Mouse (Mus musculus): ENCODE measurements around the gene Cnpy3. TPM values are rescaled to one million over a fixed set of nuclear protein-coding genes. Genes with fewer than 3 reads are reported as not detected.
A peak's percentile ranks its signal among the peaks of the same experiment; 100 is the strongest.

The Cnpy3 gene
- polyA plus RNA-seq, 1 experiment, result 29.9 TPM

GRCm38 (mm10) chr17:46706375-46707089 lies 45.5 kb downstream of the Cnpy3 start:
- TF ChIP-seq CTCF (IDR thresholded peaks at IDR 0.05; ENCODE audit: borderline replicate concordance, insufficient read depth, low read length) (no peak), POLR2A (IDR thresholded peaks at IDR 0.05; ENCODE audit: low read depth, low read length) (no peak)
- Histone ChIP-seq H3K4me1 (ENCODE audit: control insufficient read depth, insufficient read depth, low read length) (0 out of 2 replicates have a peak, but pooled peaks cover under 1% of the 10 kb centered on the region), H3K27ac (ENCODE audit: insufficient read depth, low read length) (no peak overlapping the region), H3K4me3 (ENCODE audit: insufficient read depth, low read length) (no peak overlapping the region)

- H3K4me1 ChIP-seq (ENCODE audit: control insufficient read depth, insufficient read depth, low read length), result 0 out of 2 replicates have a peak, but pooled peaks cover 2% of the 10 kb centered on the region
- H3K27ac ChIP-seq (ENCODE audit: insufficient read depth, low read length), result peak within 1 kb of the TSS; percentile 66
Measured at GRCm38 (mm10) chr17:46704887-46705835, 46.9 kb downstream of the Cnpy3 start, which contains the start of gene Ppp2r5d. TSS of gene Ppp2r5d (minus strand) at chr17:46705111.

DNA sequence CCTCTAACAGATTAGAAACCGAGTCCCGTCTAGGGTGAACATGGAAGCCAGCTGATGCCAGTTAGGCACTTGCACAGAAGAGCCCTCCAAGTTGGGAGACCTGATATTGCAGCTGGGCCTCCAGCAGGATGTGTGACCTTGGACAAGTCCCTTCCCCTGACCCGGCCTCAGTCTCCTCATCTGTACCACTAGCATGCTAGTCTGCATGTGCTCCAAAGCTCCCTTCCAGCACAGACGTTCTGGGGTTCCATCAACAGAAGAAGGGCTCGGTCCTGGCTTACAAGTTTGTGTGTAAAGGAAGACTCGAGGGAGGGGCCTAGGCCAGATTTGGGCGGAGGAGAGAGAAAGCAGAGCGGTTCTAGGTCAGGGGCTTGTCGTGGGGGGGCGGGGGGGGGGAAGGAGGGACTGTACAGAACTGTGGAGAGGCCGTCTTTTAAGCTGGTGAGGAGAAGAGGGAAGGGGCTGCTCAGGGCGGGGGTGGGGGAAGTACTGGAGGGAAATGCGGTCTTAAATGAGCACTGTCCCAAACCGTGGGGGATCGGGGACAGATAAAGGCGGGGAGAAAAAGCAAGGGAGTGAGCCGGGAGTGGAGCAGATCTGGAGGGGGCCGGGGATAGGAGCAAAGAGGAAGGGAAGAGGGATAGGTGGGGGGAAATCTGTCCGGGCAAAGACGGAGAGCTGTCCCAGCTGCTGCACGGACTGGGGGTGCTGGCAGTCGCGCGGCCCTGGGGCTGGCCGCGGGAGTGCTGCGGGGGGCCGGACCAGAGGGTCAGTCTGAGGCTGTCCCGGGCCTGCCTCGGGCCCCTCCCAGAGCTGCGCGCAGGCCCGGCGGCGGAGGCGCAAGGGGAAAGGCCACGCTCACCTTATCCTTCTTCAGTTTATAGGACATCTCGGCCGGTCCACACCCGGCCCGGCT lies 47.8 kb downstream of the Cnpy3 start:
- TF ChIP-seq POLR2A (IDR thresholded peaks at IDR 0.05; ENCODE audit: low read depth, low read length), result no peak
- no peak for TF ChIP-seq CTCF (IDR thresholded peaks at IDR 0.05; ENCODE audit: borderline replicate concordance, insufficient read depth, low read length)
- H3K27ac ChIP-seq (ENCODE audit: insufficient read depth, low read length), result peak overlapping the region; percentile 66

More at GRCm38 (mm10) chr17:46704887-46705835, 46.9 kb downstream of the Cnpy3 start, which contains the start of gene Ppp2r5d:
- peak within 1 kb of the TSS; percentile 65 for H3K4me3 ChIP-seq (ENCODE audit: insufficient read depth, low read length)
- TF ChIP-seq CTCF (IDR thresholded peaks at IDR 0.05; ENCODE audit: borderline replicate concordance, insufficient read depth, low read length), result no peak
- peak; percentile 93 for TF ChIP-seq POLR2A (IDR thresholded peaks at IDR 0.05; ENCODE audit: low read depth, low read length)

GRCm38 (mm10) chr17:46702506-46702905 lies 49.5 kb downstream of the Cnpy3 start:
- Histone ChIP-seq H3K4me1 (ENCODE audit: control insufficient read depth, insufficient read depth, low read length) (peaks cover 11% of the 10 kb centered on the region), H3K4me3 (ENCODE audit: insufficient read depth, low read length) (no peak overlapping the region)
- TF ChIP-seq CTCF (IDR thresholded peaks at IDR 0.05; ENCODE audit: borderline replicate concordance, insufficient read depth, low read length), result no peak
- TF ChIP-seq POLR2A (IDR thresholded peaks at IDR 0.05; ENCODE audit: low read depth, low read length), result no peak

More for the DNA sequence above, 47.8 kb downstream of the Cnpy3 start:
- peaks cover 2% of the 10 kb centered on the region; the same call in 1 of the 2 replicates for H3K4me1 ChIP-seq (ENCODE audit: control insufficient read depth, insufficient read depth, low read length)
- H3K4me3 ChIP-seq (ENCODE audit: insufficient read depth, low read length), result peak overlapping the region; percentile 65

GRCm38 (mm10) chr17:46702100-46702499 lies 49.9 kb downstream of the Cnpy3 start:
- Histone ChIP-seq H3K27ac (ENCODE audit: insufficient read depth, low read length) (no peak overlapping the region), H3K4me1 (ENCODE audit: control insufficient read depth, insufficient read depth, low read length) (peaks cover 11% of the 10 kb centered on the region), H3K4me3 (ENCODE audit: insufficient read depth, low read length) (no peak overlapping the region)
- no peak for TF ChIP-seq POLR2A (IDR thresholded peaks at IDR 0.05; ENCODE audit: low read depth, low read length)

More at GRCm38 (mm10) chr17:46702506-46702905, 49.5 kb downstream of the Cnpy3 start:
- no peak overlapping the region for H3K27ac ChIP-seq (ENCODE audit: insufficient read depth, low read length)

DNA sequence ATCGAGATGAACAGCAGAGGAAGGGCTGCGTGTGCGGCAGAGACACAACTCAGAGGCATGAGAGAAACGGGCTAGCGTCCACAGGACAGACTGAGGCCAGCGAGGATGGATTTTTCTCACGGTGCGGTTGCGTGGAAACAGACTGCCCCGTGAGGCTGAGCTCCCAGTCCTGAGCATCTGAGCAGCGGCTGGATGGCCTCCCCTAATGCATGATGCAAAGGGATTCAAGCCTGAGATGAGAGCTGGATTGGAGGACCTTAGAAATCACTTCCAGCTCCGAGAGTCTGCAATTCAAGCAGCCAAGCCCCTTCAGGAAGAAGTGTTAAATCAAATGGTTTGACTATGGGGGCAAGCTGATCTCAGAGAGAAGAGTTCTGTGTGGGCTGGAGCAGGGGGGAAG lies 50.5 kb downstream of the Cnpy3 start:
- no peak overlapping the region for H3K27ac ChIP-seq (ENCODE audit: insufficient read depth, low read length)
- TF ChIP-seq CTCF (IDR thresholded peaks at IDR 0.05; ENCODE audit: borderline replicate concordance, insufficient read depth, low read length), result no peak
- no peak for TF ChIP-seq POLR2A (IDR thresholded peaks at IDR 0.05; ENCODE audit: low read depth, low read length)
- peaks cover 11% of the 10 kb centered on the region for H3K4me1 ChIP-seq (ENCODE audit: control insufficient read depth, insufficient read depth, low read length)
- no peak overlapping the region for H3K4me3 ChIP-seq (ENCODE audit: insufficient read depth, low read length)

DNA sequence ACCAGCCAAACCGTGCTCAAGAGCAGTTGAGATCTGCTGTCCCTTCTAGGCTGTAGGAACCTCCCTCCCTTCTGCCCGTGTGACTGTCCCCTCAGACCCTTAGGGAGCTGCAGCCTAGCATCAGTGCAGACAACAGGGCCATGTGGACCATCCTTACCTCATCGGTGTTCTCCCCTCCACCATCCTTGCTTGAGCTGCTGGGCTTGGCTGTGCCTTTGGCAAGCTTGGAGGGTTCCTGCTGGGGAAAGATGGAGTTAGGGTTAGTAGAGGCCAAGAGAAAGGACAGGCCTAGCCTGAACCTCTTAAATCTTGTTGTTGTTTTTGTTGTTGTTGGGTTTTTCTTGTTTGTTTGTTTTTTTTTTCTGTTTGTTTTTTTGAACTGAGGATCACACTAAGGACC lies 52.1 kb downstream of the Cnpy3 start:
- peaks cover 11% of the 10 kb centered on the region for H3K4me1 ChIP-seq (ENCODE audit: control insufficient read depth, insufficient read depth, low read length)
- no peak overlapping the region for H3K4me3 ChIP-seq (ENCODE audit: insufficient read depth, low read length)
- no peak for TF ChIP-seq POLR2A (IDR thresholded peaks at IDR 0.05; ENCODE audit: low read depth, low read length)
- no peak for TF ChIP-seq CTCF (IDR thresholded peaks at IDR 0.05; ENCODE audit: borderline replicate concordance, insufficient read depth, low read length)
- H3K27ac ChIP-seq (ENCODE audit: insufficient read depth, low read length), result no peak overlapping the region

GRCm38 (mm10) chr17:46699245-46699644 lies 52.8 kb downstream of the Cnpy3 start:
- Histone ChIP-seq H3K4me1 (ENCODE audit: control insufficient read depth, insufficient read depth, low read length) (peaks cover 11% of the 10 kb centered on the region), H3K4me3 (ENCODE audit: insufficient read depth, low read length) (no peak overlapping the region), H3K27ac (ENCODE audit: insufficient read depth, low read length) (no peak overlapping the region)
- no peak for TF ChIP-seq CTCF (IDR thresholded peaks at IDR 0.05; ENCODE audit: borderline replicate concordance, insufficient read depth, low read length)
- no peak for TF ChIP-seq POLR2A (IDR thresholded peaks at IDR 0.05; ENCODE audit: low read depth, low read length)

GRCm38 (mm10) chr17:46698515-46698914 lies 53.5 kb downstream of the Cnpy3 start:
- Histone ChIP-seq H3K4me3 (ENCODE audit: insufficient read depth, low read length) (no peak overlapping the region), H3K4me1 (ENCODE audit: control insufficient read depth, insufficient read depth, low read length) (peaks cover 11% of the 10 kb centered on the region), H3K27ac (ENCODE audit: insufficient read depth, low read length) (no peak overlapping the region)
- TF ChIP-seq CTCF (IDR thresholded peaks at IDR 0.05; ENCODE audit: borderline replicate concordance, insufficient read depth, low read length) (no peak), POLR2A (IDR thresholded peaks at IDR 0.05; ENCODE audit: low read depth, low read length) (no peak)

All from embryonic fibroblast, embryonic 13.5 days (primary cell).